Mouse (Mus musculus) ovary, postnatal 10 days (tissue): ENCODE results near the gene Rab17.

Source experiments
- DNase-seq: peaks from one replicate; pipeline ENCODE4 v3.0.0; 2022; ENCODE audit warnings: low spot score

Rab17 gene

GRCm38 (mm10) chr1:90928575-90928934 is 40.9 kb downstream of the Rab17 start:
- peak; percentile 74 for DNase-seq

- no peak for DNase-seq
These were observed 41.4 kb downstream of the Rab17 start for GRCm38 (mm10) chr1:90927929-90928574.

GRCm38 (mm10) chr1:90927308-90927707 is 42.2 kb downstream of the Rab17 start:
- no peak for DNase-seq

GRCm38 (mm10) chr1:90926030-90926429 is 43.4 kb downstream of the Rab17 start:
- DNase-seq: no peak

- DNase-seq: no peak
These were observed 47.8 kb downstream of the Rab17 start for GRCm38 (mm10) chr1:90921687-90922086.

- no peak for DNase-seq
These were observed 52.0 kb downstream of the Rab17 start for GRCm38 (mm10) chr1:90917509-90917908.

- DNase-seq: no peak
These were observed 54.4 kb downstream of the Rab17 start, which contains the start of gene Mlph for GRCm38 (mm10) chr1:90914948-90915569. Gene Mlph (plus strand): TSS chr1:90915085.

GRCm38 (mm10) chr1:90913231-90913630 is 56.2 kb downstream of the Rab17 start:
- no peak for DNase-seq

GRCm38 (mm10) chr1:90909631-90910152 is 59.8 kb downstream of the Rab17 start:
- DNase-seq: no peak

- no peak for DNase-seq
These were observed 60.3 kb downstream of the Rab17 start for GRCm38 (mm10) chr1:90909161-90909560.
